Mouse (Mus musculus) retina, postnatal 7 days (tissue): ENCODE results near the gene Mlc1.

Source experiments
- DNase-seq: peaks from one replicate; pipeline ENCODE4 v3.0.0-alpha.2; 2012; ENCODE audit warnings: low read depth, low spot score

Mlc1 gene

GRCm38 (mm10) chr15:88937291-88937650 lies 41.5 kb downstream of the Mlc1 start:
- no peak for DNase-seq

- DNase-seq = no peak
Observed at GRCm38 (mm10) chr15:88936619-88937290, 42.1 kb downstream of the Mlc1 start.

- DNase-seq = peak; percentile 38
Observed at GRCm38 (mm10) chr15:88934141-88934540, 44.7 kb downstream of the Mlc1 start.

- no peak for DNase-seq
Observed at GRCm38 (mm10) chr15:88932667-88933066, 46.1 kb downstream of the Mlc1 start.

GRCm38 (mm10) chr15:88921992-88922310 lies 56.9 kb downstream of the Mlc1 start:
- no peak for DNase-seq

- DNase-seq = peak; percentile 68
Observed at GRCm38 (mm10) chr15:88921131-88921991, 57.4 kb downstream of the Mlc1 start.

- no peak for DNase-seq
Observed at GRCm38 (mm10) chr15:88920065-88920464, 58.7 kb downstream of the Mlc1 start.

GRCm38 (mm10) chr15:88919328-88919727 lies 59.5 kb downstream of the Mlc1 start:
- DNase-seq = no peak

- DNase-seq = no peak
Observed at GRCm38 (mm10) chr15:88917126-88917525, 61.7 kb downstream of the Mlc1 start.

GRCm38 (mm10) chr15:88916366-88916765 lies 62.4 kb downstream of the Mlc1 start:
- no peak for DNase-seq

GRCm38 (mm10) chr15:88915046-88915445 lies 63.8 kb downstream of the Mlc1 start:
- no peak for DNase-seq

GRCm38 (mm10) chr15:88906347-88906746 lies 72.5 kb downstream of the Mlc1 start:
- no peak for DNase-seq
